15 mouse cellular contexts compared by ENCODE assay signal in genomic region chr7:125733791-125734190, GRCm38 (mm10).
"Had no signal": no experiment of that assay in that cellular context is flagged by ENCODE, and none has a peak within 500 bp of the region (broad histone marks: within the 10 kb centered on the region; RNA-seq: fewer than 3 reads in every experiment).

No protein-coding gene starts in this region.

- H3K9me3 ChIP-seq: limb, embryonic 12.5 days; limb, embryonic 15.5 days had no signal

- DNase-seq: kidney, postnatal 14 days; kidney, postnatal 4 days; left cerebral cortex, postnatal 4 days; liver, postnatal 0 days; lung, embryonic 14.5 days; lung, postnatal 4 days; midbrain, embryonic 14.5 days; thymus, adult 18-20 months; thymus, postnatal 36 days had no signal

- H3K9ac ChIP-seq: limb, embryonic 12.5 days; limb, embryonic 15.5 days; liver, embryonic 14.5 days; liver, postnatal 0 days; lung, embryonic 14.5 days had no signal

- H3K27ac ChIP-seq: limb, embryonic 12.5 days; limb, embryonic 15.5 days; liver, embryonic 14.5 days had no signal

- H3K4me3 ChIP-seq: limb, embryonic 12.5 days; limb, embryonic 15.5 days had no signal

- H3K4me1 ChIP-seq: limb, embryonic 12.5 days; limb, embryonic 15.5 days had no signal

- ATAC-seq: liver, postnatal 0 days; lung, postnatal 0 days had no signal

- H3K36me3 ChIP-seq: limb, embryonic 12.5 days; limb, embryonic 15.5 days had no signal

- H3K4me2 ChIP-seq: limb, embryonic 12.5 days; limb, embryonic 15.5 days; liver, embryonic 11.5 days; lung, embryonic 14.5 days; midbrain, embryonic 11.5 days had no signal

- H3K27me3 ChIP-seq: limb, embryonic 12.5 days; limb, embryonic 15.5 days had no signal
